Comparison of ENCODE assay signal across 10 mouse cellular contexts in genomic region chr13:42149328-42150071, GRCm38 (mm10).
DNase-seq lines count a peak whose midpoint lies in the region; ATAC-seq and TF ChIP-seq lines count a peak whose summit lies in the region.
"Had no signal": no experiment of that assay in that cellular context is flagged by ENCODE, and none has a peak within 500 bp of the region (broad histone marks: within the 10 kb centered on the region; RNA-seq: fewer than 3 reads in every experiment).

No protein-coding gene starts in this region.

- 32% methylated on average over 9 of the region's 9 CpGs for WGBS in heart, embryonic 13.5 days
- 24% methylated on average over 9 of the region's 9 CpGs for WGBS in forebrain, embryonic 12.5 days
- 27% methylated on average over 9 of the region's 9 CpGs for WGBS in midbrain, embryonic 10.5 days
- WGBS in lung, postnatal 0 days = 38% methylated on average over 9 of the region's 9 CpGs

- no peaks in the 10 kb centered on the region for H3K27me3 ChIP-seq in heart, embryonic 13.5 days (replicated peaks)
- H3K27me3 ChIP-seq in forebrain, embryonic 12.5 days = no peaks in the 10 kb centered on the region
- H3K27me3 ChIP-seq in midbrain, embryonic 10.5 days (ENCODE audit: low read depth, poor library complexity, severe bottlenecking) = no peaks in the 10 kb centered on the region
- H3K27me3 ChIP-seq in lung, postnatal 0 days (replicated peaks; ENCODE audit: insufficient read depth, low read length) = no peaks in the 10 kb centered on the region

- H3K9ac ChIP-seq in heart, embryonic 13.5 days = peak overlapping the region; percentile 61
- H3K9ac ChIP-seq in ES-E14 (ENCODE audit: insufficient read depth, low read depth, low read length, poor library complexity, severe bottlenecking) = no peak overlapping the region
- H3K9ac ChIP-seq in forebrain, embryonic 12.5 days = 0 out of 2 replicates have a peak overlapping the region, but pooled peaks have one; percentile 21
- H3K9ac ChIP-seq in lung, postnatal 0 days (replicated peaks; ENCODE audit: low read depth) = no peak overlapping the region

- peaks cover 4% of the 10 kb centered on the region for H3K36me3 ChIP-seq in heart, embryonic 13.5 days
- H3K36me3 ChIP-seq in ES-E14 (ENCODE audit: control insufficient read depth, insufficient read depth, low read length, poor library complexity, severe bottlenecking) = peaks cover under 1% of the 10 kb centered on the region; the same call in 1 of the 2 replicates
- peaks cover 3% of the 10 kb centered on the region for H3K36me3 ChIP-seq in forebrain, embryonic 12.5 days (replicated peaks)
- H3K36me3 ChIP-seq in midbrain, embryonic 10.5 days = peaks cover 3% of the 10 kb centered on the region
- peaks cover 2% of the 10 kb centered on the region; the same call in 1 of the 2 replicates for H3K36me3 ChIP-seq in lung, postnatal 0 days (ENCODE audit: insufficient read depth, low read length)

- peak overlapping the region; percentile 23 for H3K4me2 ChIP-seq in heart, embryonic 13.5 days
- H3K4me2 ChIP-seq in forebrain, embryonic 12.5 days = no peak overlapping the region
- no peak overlapping the region for H3K4me2 ChIP-seq in lung, postnatal 0 days (replicated peaks; ENCODE audit: low read depth, low read length)

- H3K4me1 ChIP-seq in heart, embryonic 13.5 days = peaks cover 34% of the 10 kb centered on the region
- peaks cover 0 to 2% of the 10 kb centered on the region in 2 experiments; a peak in 1 of 4 replicates for H3K4me1 ChIP-seq in ES-E14 (ENCODE audit: control insufficient read depth in 2 of 2, insufficient read depth in 2 of 2, low read length in 2 of 2, poor library complexity in 1 of 2)
- H3K4me1 ChIP-seq in forebrain, embryonic 12.5 days = peaks cover 22% of the 10 kb centered on the region
- H3K4me1 ChIP-seq in midbrain, embryonic 10.5 days = peaks cover 26% of the 10 kb centered on the region
- peaks cover 3% of the 10 kb centered on the region; the same call in 1 of the 2 replicates for H3K4me1 ChIP-seq in lung, postnatal 0 days (ENCODE audit: insufficient read depth, low read depth, low read length)

- no peak for TF ChIP-seq EP300 in lung, postnatal 0 days (IDR thresholded peaks at IDR 0.05)

- in situ Hi-C loops in ES-E14 (cut with MboI; ENCODE audit: low sequenced_read_pairs in 2 of 2, unreplicated experiment in 2 of 2) = no loop called here

- no peak overlapping the region for H3K4me3 ChIP-seq in heart, embryonic 13.5 days
- no peak overlapping the region for H3K4me3 ChIP-seq in ES-E14 (ENCODE audit: insufficient read depth in 1 of 2, low read depth in 1 of 2, low read length in 2 of 2, poor library complexity in 1 of 2, severe bottlenecking in 1 of 2)
- no peak overlapping the region for H3K4me3 ChIP-seq in forebrain, embryonic 12.5 days (replicated peaks)
- no peak overlapping the region for H3K4me3 ChIP-seq in midbrain, embryonic 10.5 days
- H3K4me3 ChIP-seq in lung, postnatal 0 days (ENCODE audit: low read depth, low read length) = no peak overlapping the region

- no peak for DNase-seq in heart, postnatal 36 days
- DNase-seq in ES-E14 (ENCODE audit: low read depth, low spot score) = no peak
- no peak for DNase-seq in midbrain, embryonic 10.5 days (ENCODE audit: low spot score)
- DNase-seq in adrenal gland, postnatal 36 days = no peak
- DNase-seq in urinary bladder, adult 2 months (ENCODE audit: low spot score) = no peak
- DNase-seq in lung, postnatal 0 days (ENCODE audit: low spot score) = no peak
- DNase-seq: adrenal gland, adult 2 months had no signal

- peak overlapping the region; percentile 80 for H3K27ac ChIP-seq in heart, embryonic 13.5 days (replicated peaks)
- H3K27ac ChIP-seq in ES-E14 (ENCODE audit: insufficient read depth, low read depth, low read length, poor library complexity, severe bottlenecking) = no peak overlapping the region
- peak overlapping the region; percentile 75 for H3K27ac ChIP-seq in forebrain, embryonic 12.5 days
- peak overlapping the region; percentile 61 for H3K27ac ChIP-seq in midbrain, embryonic 10.5 days (replicated peaks)
- no peak overlapping the region for H3K27ac ChIP-seq in lung, postnatal 0 days (ENCODE audit: low read length)
- H3K27ac ChIP-seq: macrophage had no signal

- intact Hi-C loops in heart, postnatal 36 days (cut with DNase I) = loop anchor here (10.0 kb wide), 1 partner anchor 505 kb away; no protein-coding TSS in a partner anchor

- ATAC-seq in heart, embryonic 13.5 days (ENCODE audit: extremely low read depth, insufficient number of reproducible peaks, low FRiP score, low TSS enrichment) = no peak
- peak; percentile 53; the same call in 1 of the 2 replicates for ATAC-seq in forebrain, embryonic 12.5 days (ENCODE audit: low FRiP score)
- ATAC-seq in lung, postnatal 0 days = no peak

- TF ChIP-seq CTCF in lung, postnatal 0 days (IDR thresholded peaks at IDR 0.05) = no peak

- H3K9me3 ChIP-seq in heart, embryonic 13.5 days = no peaks in the 10 kb centered on the region
- no peaks in the 10 kb centered on the region for H3K9me3 ChIP-seq in ES-E14 (ENCODE audit: control insufficient read depth, insufficient read depth, low read depth, low read length)
- H3K9me3 ChIP-seq in forebrain, embryonic 12.5 days = no peaks in the 10 kb centered on the region
- H3K9me3 ChIP-seq in midbrain, embryonic 10.5 days (replicated peaks) = no peaks in the 10 kb centered on the region
- no peaks in the 10 kb centered on the region for H3K9me3 ChIP-seq in lung, postnatal 0 days (ENCODE audit: low read length)

TF ChIP-seq in ES-E14, 5 proteins besides CTCF, POLR2A, EP300 and RAD21:
- no peak for TF ChIP-seq MAFK (IDR thresholded peaks at IDR 0.05; ENCODE audit: insufficient read depth, low read depth, low read length)
- no peak for TF ChIP-seq ZC3H11A (IDR thresholded peaks at IDR 0.05; ENCODE audit: borderline replicate concordance, low read depth, low read length)
- no peak for TF ChIP-seq CHD2 (IDR thresholded peaks at IDR 0.05; ENCODE audit: low read depth, low read length)
- TF ChIP-seq HCFC1 (IDR thresholded peaks at IDR 0.05; ENCODE audit: borderline replicate concordance, insufficient read depth, low read length) = no peak
- TF ChIP-seq ZNF384 (IDR thresholded peaks at IDR 0.05; ENCODE audit: low read depth, low read length) = 0 out of 2 replicates have a peak, but pooled peaks have one; percentile 1

Comparison
In these comparisons a context has a peak if more than half of its experiments do, and no peak if none do; other contexts are left out.
1. H3K27ac ChIP-seq: peak in heart, embryonic 13.5 days (single experiment), forebrain, embryonic 12.5 days (single experiment) and midbrain, embryonic 10.5 days (single experiment); none in ES-E14 (single experiment) and lung, postnatal 0 days (single experiment).
2. H3K9ac ChIP-seq: peak in heart, embryonic 13.5 days (single experiment) and forebrain, embryonic 12.5 days (single experiment); none in ES-E14 (single experiment) and lung, postnatal 0 days (single experiment).